Mouse (Mus musculus): ENCODE data around the gene Defb36.

DNA sequence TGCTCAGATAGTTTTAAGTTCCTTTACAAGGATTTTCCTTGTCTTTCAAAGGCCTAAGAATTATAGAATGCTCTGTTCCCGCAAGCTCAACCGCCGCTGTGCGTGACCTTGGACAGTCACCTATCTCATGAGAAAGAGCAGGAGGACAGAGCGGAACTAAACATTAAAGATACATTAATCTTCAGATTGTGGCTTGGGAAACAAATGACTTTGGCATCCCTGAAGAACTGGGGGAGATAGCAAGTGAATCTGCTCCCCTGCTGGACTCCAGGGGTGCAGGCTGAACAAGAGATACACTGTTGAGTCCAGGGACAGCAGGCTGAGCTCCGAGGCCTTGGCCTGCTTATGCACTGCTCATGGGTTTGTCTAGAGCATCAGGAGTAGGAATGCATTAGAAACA, 4.1 kb upstream of the Defb36 start:
- TF ChIP-seq CTCF (IDR thresholded peaks at IDR 0.05; ENCODE audit: low read depth) (no peak), EP300 (IDR thresholded peaks at IDR 0.05; ENCODE audit: low read depth) (no peak)
